Mouse (Mus musculus) neural tube, embryonic 15.5 days (tissue): ENCODE measurements around the gene Grhl1. TPM values are rescaled to one million over a fixed set of nuclear protein-coding genes. Genes with fewer than 3 reads are reported as not detected.

Source experiments
- ATAC-seq: fragments of 200-750 bp; cut with Nextera tagmentation; 2 replicates; pipeline ENCODE4 v1.8.0; 2017; ENCODE audit warnings: mild to moderate bottlenecking, moderate TSS enrichment, moderate library complexity; ENCODE audit not compliant: low FRiP score
- H3K27ac ChIP-seq: fragments of 300-500 bp; sonication (generic); replicated peaks from 2 replicates; pipeline ENCODE4 v1.5.1; 2015; ENCODE audit warnings: mild to moderate bottlenecking, inconsistent platforms
- H3K27me3 ChIP-seq: fragments of 300-500 bp; sonication (generic); replicated peaks from 2 replicates; pipeline ENCODE4 v1.6.1; 2015; ENCODE audit warnings: inconsistent platforms
- H3K36me3 ChIP-seq: fragments of 300-500 bp; sonication (generic); 2 replicates; pipeline ENCODE4 v1.6.1; 2015; ENCODE audit warnings: inconsistent platforms
- H3K4me1 ChIP-seq: fragments of 300-500 bp; sonication (generic); 2 replicates; pipeline ENCODE4 v1.6.1; 2015; ENCODE audit warnings: inconsistent platforms
- H3K4me2 ChIP-seq: fragments of 300-500 bp; sonication (generic); 2 replicates; pipeline ENCODE4 v1.6.1; 2015; ENCODE audit warnings: inconsistent platforms, mild to moderate bottlenecking, moderate library complexity
- H3K4me3 ChIP-seq: fragments of 300-500 bp; sonication (generic); replicated peaks from 2 replicates; pipeline ENCODE4 v1.5.1; 2015; ENCODE audit warnings: mild to moderate bottlenecking, inconsistent platforms
- H3K9ac ChIP-seq: fragments of 300-500 bp; sonication (generic); replicated peaks from 2 replicates; pipeline ENCODE4 v1.6.1; 2015; ENCODE audit warnings: mild to moderate bottlenecking, inconsistent platforms
- H3K9me3 ChIP-seq: fragments of 300-500 bp; sonication (generic); replicated peaks from 2 replicates; pipeline ENCODE4 v1.6.1; 2016; ENCODE audit warnings: inconsistent platforms
- WGBS: fragments of 180-500 bp; shearing (Covaris S2); methylation state at CpG from one replicate; pipeline ENCODE4 v1.1.7; 2015; ENCODE audit warnings: mixed read lengths; 5-methylcytosine and 5-hydroxymethylcytosine counted together
- polyA plus RNA-seq: library from polyadenylated mRNA; unstranded; fragments of >200 nt; fragmentation: Nextera tagmentation; extraction: Ambion mirVana; gene quantifications from 2 replicates; pipeline ENCODE4 v1.2.1, GENCODE M21; 2015

Gene Grhl1
- polyA plus RNA-seq, 1 experiment from 2014 or later = 0.63 TPM

DNA sequence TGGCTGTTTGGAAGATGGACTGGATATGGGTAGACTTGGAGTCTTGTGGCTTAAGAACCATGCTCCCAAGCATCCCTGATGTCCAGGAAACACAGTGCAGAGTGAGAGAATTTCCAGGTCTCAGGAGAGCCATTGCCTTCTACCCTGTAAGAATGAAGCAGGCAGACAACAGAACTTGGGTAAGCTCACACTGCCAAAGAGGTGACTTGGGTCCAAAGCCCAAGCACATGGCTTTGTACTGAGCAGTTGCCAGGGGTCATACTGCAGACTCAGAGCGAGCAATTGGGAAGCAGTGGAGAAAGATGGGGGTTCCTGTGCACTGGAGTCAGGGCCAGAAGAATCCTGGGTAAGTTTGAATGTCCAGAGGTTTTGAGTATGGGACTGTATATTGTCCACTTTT is 76.0 kb downstream of the Grhl1 start:
- Histone ChIP-seq H3K4me1 (peaks cover 23% of the 10 kb centered on the region), H3K4me2 (no peak overlapping the region), H3K9ac (no peak overlapping the region), H3K9me3 (no peaks in the 10 kb centered on the region), H3K4me3 (no peak overlapping the region), H3K27me3 (no peaks in the 10 kb centered on the region), H3K36me3 (no peaks in the 10 kb centered on the region), H3K27ac (no peak overlapping the region)
- no peak for ATAC-seq
- WGBS = 58% methylated on average over 1 of the region's 1 CpGs

- Histone ChIP-seq H3K4me2 (peak overlapping the region; percentile 78), H3K36me3 (peaks cover 13% of the 10 kb centered on the region), H3K9me3 (no peaks in the 10 kb centered on the region), H3K4me1 (peaks cover 41% of the 10 kb centered on the region), H3K4me3 (peak overlapping the region; percentile 86), H3K9ac (peak overlapping the region; percentile 61), H3K27me3 (no peaks in the 10 kb centered on the region), H3K27ac (peak overlapping the region; percentile 94)
- peak; percentile 5 for ATAC-seq
- 4% methylated on average over 22 of the region's 22 CpGs for WGBS
Measured at GRCm38 (mm10) chr12:24650415-24651062, 78.5 kb downstream of the Grhl1 start.

DNA sequence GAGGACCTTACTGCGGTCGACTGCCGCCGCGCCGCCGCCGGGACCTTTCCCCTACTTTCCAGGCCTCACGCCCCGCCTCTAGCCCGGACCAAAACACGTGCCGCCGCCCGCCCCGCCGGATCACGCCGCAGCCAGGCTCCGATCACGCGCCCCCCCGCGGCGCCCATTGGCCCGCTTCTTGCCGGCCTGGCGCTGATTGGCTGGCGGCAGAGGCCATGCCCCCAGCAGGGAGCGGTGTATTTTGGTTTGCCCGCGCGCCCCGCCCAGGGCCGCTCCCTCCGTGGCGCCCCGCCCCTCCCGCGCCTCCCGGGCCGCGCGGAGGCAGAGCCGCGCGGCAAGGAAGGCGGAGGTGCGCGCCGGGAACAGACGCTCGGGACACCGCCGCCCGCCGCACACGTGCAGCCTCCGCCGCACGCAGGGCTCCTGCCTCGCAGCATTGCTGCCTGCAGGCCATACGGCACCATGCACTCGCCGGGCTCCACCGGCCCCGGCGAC is 79.0 kb downstream of the Grhl1 start, which contains the start of gene Klf11:
Gene Klf11, plus strand, starts transcription at position 212 of the 495 bp plus-strand sequence.
- peak; percentile 92 for ATAC-seq
- H3K27me3 ChIP-seq = no peaks in the 10 kb centered on the region
- peak within 1 kb of the TSS; percentile 99 for H3K9ac ChIP-seq
- peaks cover 19% of the 10 kb centered on the region for H3K36me3 ChIP-seq
- H3K27ac ChIP-seq = peak within 1 kb of the TSS; percentile 94
- no peaks in the 10 kb centered on the region for H3K9me3 ChIP-seq
- WGBS = under 1% methylated on average over 65 of the region's 68 CpGs
- peak within 1 kb of the TSS; percentile 86 for H3K4me3 ChIP-seq
- peaks cover 46% of the 10 kb centered on the region for H3K4me1 ChIP-seq
- peak within 1 kb of the TSS; percentile 78 for H3K4me2 ChIP-seq

GRCm38 (mm10) chr12:24651642-24652342 is 79.7 kb downstream of the Grhl1 start:
- peak overlapping the region; percentile 86 for H3K4me3 ChIP-seq
- H3K36me3 ChIP-seq = peaks cover 22% of the 10 kb centered on the region
- H3K27me3 ChIP-seq = no peaks in the 10 kb centered on the region
- no peaks in the 10 kb centered on the region for H3K9me3 ChIP-seq
- peaks cover 53% of the 10 kb centered on the region for H3K4me1 ChIP-seq
- ATAC-seq = peak; percentile 86
- H3K4me2 ChIP-seq = peak overlapping the region; percentile 78
- WGBS = 1% methylated on average over 36 of the region's 36 CpGs
- H3K27ac ChIP-seq = peak overlapping the region; percentile 94
- peak overlapping the region; percentile 99 for H3K9ac ChIP-seq

DNA sequence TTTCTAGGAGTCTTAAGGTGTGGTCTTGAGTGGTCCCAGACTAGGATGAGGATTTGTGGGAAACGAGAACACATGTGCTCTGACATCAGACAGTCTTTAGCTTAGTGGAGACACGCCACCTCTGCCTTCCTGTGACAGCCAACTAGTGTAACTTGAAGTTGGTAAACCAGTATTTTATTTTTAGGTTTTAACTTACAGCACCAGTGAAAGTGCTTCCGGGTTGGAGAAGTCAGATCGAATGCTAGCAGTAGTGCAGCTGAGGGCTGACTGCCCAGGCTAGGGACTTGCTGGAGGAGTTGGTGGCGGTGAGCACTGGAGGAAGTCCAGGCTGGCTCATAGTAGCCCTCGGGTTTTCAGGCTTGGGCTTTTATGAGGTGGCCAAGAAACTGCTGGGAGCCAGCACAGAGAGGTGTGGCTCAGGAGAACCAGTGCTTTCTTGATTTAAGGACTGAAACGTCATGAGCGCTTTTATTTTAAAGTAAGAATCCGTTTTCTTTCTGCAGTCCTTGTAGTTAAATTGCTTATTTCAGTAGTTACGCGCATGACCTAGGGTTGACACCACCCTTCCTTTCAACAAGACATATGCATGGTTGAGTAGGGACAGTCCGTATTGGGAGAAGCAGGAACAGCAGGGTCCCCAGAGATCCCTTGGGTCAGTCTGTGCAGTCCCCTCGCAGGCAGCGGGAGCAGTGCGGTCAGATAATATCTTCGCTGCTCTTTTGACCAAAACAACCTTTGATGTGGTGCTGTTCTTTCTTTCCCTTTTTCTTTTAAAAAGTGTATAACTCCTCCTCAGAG is 82.2 kb downstream of the Grhl1 start:
- H3K4me3 ChIP-seq = no peak overlapping the region
- no peaks in the 10 kb centered on the region for H3K27me3 ChIP-seq
- no peak overlapping the region for H3K27ac ChIP-seq
- H3K36me3 ChIP-seq = peaks cover 31% of the 10 kb centered on the region
- no peaks in the 10 kb centered on the region for H3K9me3 ChIP-seq
- 76% methylated on average over 16 of the region's 16 CpGs for WGBS
- ATAC-seq = no peak
- H3K4me1 ChIP-seq = peaks cover 66% of the 10 kb centered on the region
- H3K9ac ChIP-seq = no peak overlapping the region
- H3K4me2 ChIP-seq = no peak overlapping the region

DNA sequence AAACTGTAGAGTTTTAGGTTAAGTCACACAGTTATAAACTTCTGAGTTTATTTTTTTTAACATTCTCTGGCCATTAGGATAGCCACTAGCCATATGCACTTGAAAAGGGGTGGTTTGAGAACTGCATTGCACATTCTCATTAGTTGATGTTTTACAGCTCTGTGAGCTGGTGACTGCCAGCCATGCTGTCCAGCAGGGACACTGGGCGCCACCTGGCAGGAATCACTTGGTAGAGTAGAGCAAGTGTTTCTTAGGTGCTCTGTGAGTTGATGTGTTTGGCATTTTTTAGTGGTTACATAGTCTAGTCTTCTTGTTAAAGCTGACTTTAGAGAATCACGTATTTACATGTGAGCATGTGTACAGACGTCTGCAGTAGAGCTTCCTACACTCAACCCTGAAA is 84.4 kb downstream of the Grhl1 start:
- Histone ChIP-seq H3K4me1 (peaks cover 57% of the 10 kb centered on the region), H3K27me3 (no peaks in the 10 kb centered on the region), H3K9me3 (no peaks in the 10 kb centered on the region), H3K27ac (no peak overlapping the region), H3K4me2 (peak overlapping the region; percentile 29), H3K4me3 (no peak overlapping the region), H3K9ac (no peak overlapping the region), H3K36me3 (peaks cover 46% of the 10 kb centered on the region)
- WGBS = 73% methylated on average over 3 of the region's 3 CpGs
- no peak for ATAC-seq

DNA sequence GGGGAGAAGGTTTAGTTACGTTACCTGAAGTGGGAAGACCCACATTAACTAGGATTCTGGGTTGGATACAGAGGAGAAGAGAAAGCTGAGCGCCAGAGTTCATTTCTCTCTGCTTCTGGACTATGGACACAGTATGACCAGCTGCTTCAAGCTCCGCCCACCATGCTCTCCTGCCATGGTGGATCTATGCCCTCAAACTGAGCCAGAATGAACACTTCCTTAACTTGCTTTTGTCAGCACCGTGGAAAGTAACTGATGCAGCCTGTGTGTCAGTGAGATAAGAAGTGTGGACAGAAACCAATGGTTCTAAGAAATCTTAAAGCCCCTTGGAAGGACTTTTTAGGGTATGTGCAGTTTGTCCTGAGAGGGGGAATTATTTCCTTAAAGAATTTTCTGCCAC is 86.9 kb downstream of the Grhl1 start:
- no peaks in the 10 kb centered on the region for H3K9me3 ChIP-seq
- WGBS = 98% methylated on average over 4 of the region's 4 CpGs
- peaks cover 50% of the 10 kb centered on the region for H3K36me3 ChIP-seq
- H3K27me3 ChIP-seq = no peaks in the 10 kb centered on the region
- H3K9ac ChIP-seq = no peak overlapping the region
- H3K27ac ChIP-seq = no peak overlapping the region
- no peak overlapping the region for H3K4me2 ChIP-seq
- no peak for ATAC-seq
- H3K4me3 ChIP-seq = no peak overlapping the region
- H3K4me1 ChIP-seq = peaks cover 41% of the 10 kb centered on the region

- ATAC-seq = no peak
- H3K36me3 ChIP-seq = peaks cover 46% of the 10 kb centered on the region
Measured at GRCm38 (mm10) chr12:24659923-24660322, 87.8 kb downstream of the Grhl1 start.

GRCm38 (mm10) chr12:24661100-24661499 is 89.0 kb downstream of the Grhl1 start:
- 90% methylated on average over 4 of the region's 4 CpGs for WGBS
- Histone ChIP-seq H3K4me1 (peaks cover 20% of the 10 kb centered on the region), H3K9ac (no peak overlapping the region), H3K27ac (no peak overlapping the region), H3K27me3 (no peaks in the 10 kb centered on the region), H3K36me3 (peaks cover 35% of the 10 kb centered on the region), H3K4me2 (no peak overlapping the region), H3K4me3 (no peak overlapping the region), H3K9me3 (no peaks in the 10 kb centered on the region)
- ATAC-seq = no peak

More at GRCm38 (mm10) chr12:24659923-24660322, 87.8 kb downstream of the Grhl1 start:
- no peak overlapping the region for H3K4me3 ChIP-seq
- H3K27me3 ChIP-seq = no peaks in the 10 kb centered on the region
- no peak overlapping the region for H3K27ac ChIP-seq
- no peaks in the 10 kb centered on the region for H3K9me3 ChIP-seq
- no peak overlapping the region for H3K4me2 ChIP-seq
- H3K9ac ChIP-seq = no peak overlapping the region
- 94% methylated on average over 9 of the region's 9 CpGs for WGBS
- peaks cover 32% of the 10 kb centered on the region for H3K4me1 ChIP-seq

GRCm38 (mm10) chr12:24662131-24662530 is 90.0 kb downstream of the Grhl1 start:
- no peak for ATAC-seq
- H3K36me3 ChIP-seq = peaks cover 30% of the 10 kb centered on the region

More at GRCm38 (mm10) chr12:24662131-24662530, 90.0 kb downstream of the Grhl1 start:
- Histone ChIP-seq H3K9ac (no peak overlapping the region), H3K4me3 (no peak overlapping the region), H3K27me3 (no peaks in the 10 kb centered on the region), H3K4me1 (peaks cover 9% of the 10 kb centered on the region; the same call in 1 of the 2 replicates), H3K4me2 (no peak overlapping the region), H3K27ac (no peak overlapping the region), H3K9me3 (no peaks in the 10 kb centered on the region)
- WGBS = 90% methylated on average over 5 of the region's 5 CpGs
